Mouse (Mus musculus): ENCODE results near the gene Zswim8. TPM values are rescaled to one million over a fixed set of nuclear protein-coding genes. Genes with fewer than 3 reads are reported as not detected.

Zswim8 gene
- polyA plus RNA-seq, 1 experiment: 177 TPM

GRCm38 (mm10) chr14:20738511-20738910 is 31.2 kb downstream of the Zswim8 start:
- no peak overlapping the region for H3K27ac ChIP-seq (ENCODE audit: insufficient read depth, low read length)
- no peak for DNase-seq (ENCODE audit: low read depth in 1 of 2, low spot score in 2 of 2)
- peaks cover 10% of the 10 kb centered on the region for H3K36me3 ChIP-seq (ENCODE audit: control insufficient read depth, insufficient read depth, low read length)
- WGBS: 92% methylated on average over 8 of the region's 8 CpGs
- H3K27me3 ChIP-seq (ENCODE audit: control insufficient read depth, insufficient read depth, low read length): no peaks in the 10 kb centered on the region
- no peaks in the 10 kb centered on the region for H3K4me1 ChIP-seq (ENCODE audit: control insufficient read depth, insufficient read depth, insufficient read length)
- TF ChIP-seq POLR2A (IDR thresholded peaks at IDR 0.05; ENCODE audit: low read depth, low read length) (no peak), CTCF (IDR thresholded peaks at IDR 0.05; ENCODE audit: extremely low read depth, insufficient read depth, insufficient read length, insufficient replicate concordance) (no peak)
- no peak overlapping the region for H3K4me3 ChIP-seq (ENCODE audit: extremely low read depth, insufficient read depth, insufficient read length)

DNA sequence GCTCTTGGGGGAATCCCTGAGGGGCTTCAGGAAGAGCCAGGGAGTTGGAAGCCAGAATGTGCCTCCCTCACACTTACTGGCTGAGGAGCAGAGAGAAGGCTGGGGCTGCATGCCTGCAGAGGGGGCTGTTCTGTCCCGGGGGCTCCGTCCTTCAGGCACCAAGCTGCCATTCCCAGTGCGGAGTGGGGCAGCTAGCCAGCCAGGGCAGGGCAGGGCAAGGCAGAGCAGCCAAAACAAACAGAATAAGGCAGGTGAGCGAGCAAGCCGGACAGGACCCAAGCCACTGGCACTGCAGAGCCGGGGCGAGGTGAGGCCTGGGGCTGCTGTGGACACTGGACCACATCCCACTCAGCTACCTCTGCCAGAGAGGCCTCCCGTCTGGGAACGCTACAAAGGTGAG is 33.9 kb downstream of the Zswim8 start:
- TF ChIP-seq POLR2A (IDR thresholded peaks at IDR 0.05; ENCODE audit: low read depth, low read length) (no peak), CTCF (IDR thresholded peaks at IDR 0.05; ENCODE audit: extremely low read depth, insufficient read depth, insufficient read length, insufficient replicate concordance) (no peak)
- H3K27me3 ChIP-seq (ENCODE audit: control insufficient read depth, insufficient read depth, low read length): no peaks in the 10 kb centered on the region
- no peaks in the 10 kb centered on the region for H3K4me1 ChIP-seq (ENCODE audit: control insufficient read depth, insufficient read depth, insufficient read length)
- peaks cover 13% of the 10 kb centered on the region for H3K36me3 ChIP-seq (ENCODE audit: control insufficient read depth, insufficient read depth, low read length)
- H3K4me3 ChIP-seq (ENCODE audit: extremely low read depth, insufficient read depth, insufficient read length): no peak overlapping the region
- no peak overlapping the region for H3K27ac ChIP-seq (ENCODE audit: insufficient read depth, low read length)
- 91% methylated on average over 9 of the region's 9 CpGs for WGBS
- no peak for DNase-seq (ENCODE audit: low read depth in 1 of 2, low spot score in 2 of 2)

DNA sequence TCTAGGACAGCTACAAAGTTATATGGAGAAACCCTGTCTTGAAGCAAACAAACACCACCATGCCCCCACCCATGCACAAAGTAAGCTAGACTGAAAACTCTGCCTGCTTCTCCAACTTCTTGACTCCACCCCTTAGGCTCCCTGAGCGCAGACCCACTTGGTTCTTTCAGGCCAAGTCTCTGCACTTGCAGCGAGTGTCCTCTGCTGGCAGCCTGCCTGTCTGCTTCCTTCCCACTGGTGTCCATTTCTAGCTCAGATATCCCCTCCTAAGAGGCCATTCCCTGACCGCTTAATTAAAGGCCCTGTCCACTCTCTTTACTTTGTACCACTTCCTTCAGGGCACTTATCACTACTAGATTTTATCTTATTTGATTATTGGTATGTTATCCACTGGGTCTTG is 36.3 kb downstream of the Zswim8 start:
- Histone ChIP-seq H3K4me1 (ENCODE audit: control insufficient read depth, insufficient read depth, insufficient read length) (no peaks in the 10 kb centered on the region), H3K27ac (ENCODE audit: insufficient read depth, low read length) (no peak overlapping the region), H3K27me3 (ENCODE audit: control insufficient read depth, insufficient read depth, low read length) (no peaks in the 10 kb centered on the region), H3K36me3 (ENCODE audit: control insufficient read depth, insufficient read depth, low read length) (peaks cover 13% of the 10 kb centered on the region), H3K4me3 (ENCODE audit: extremely low read depth, insufficient read depth, insufficient read length) (no peak overlapping the region)
- no peak for TF ChIP-seq CTCF (IDR thresholded peaks at IDR 0.05; ENCODE audit: extremely low read depth, insufficient read depth, insufficient read length, insufficient replicate concordance)
- TF ChIP-seq POLR2A (IDR thresholded peaks at IDR 0.05; ENCODE audit: low read depth, low read length): no peak
- WGBS: 90% methylated on average over 3 of the region's 3 CpGs
- DNase-seq (ENCODE audit: low read depth in 1 of 2, low spot score in 2 of 2): no peak

DNA sequence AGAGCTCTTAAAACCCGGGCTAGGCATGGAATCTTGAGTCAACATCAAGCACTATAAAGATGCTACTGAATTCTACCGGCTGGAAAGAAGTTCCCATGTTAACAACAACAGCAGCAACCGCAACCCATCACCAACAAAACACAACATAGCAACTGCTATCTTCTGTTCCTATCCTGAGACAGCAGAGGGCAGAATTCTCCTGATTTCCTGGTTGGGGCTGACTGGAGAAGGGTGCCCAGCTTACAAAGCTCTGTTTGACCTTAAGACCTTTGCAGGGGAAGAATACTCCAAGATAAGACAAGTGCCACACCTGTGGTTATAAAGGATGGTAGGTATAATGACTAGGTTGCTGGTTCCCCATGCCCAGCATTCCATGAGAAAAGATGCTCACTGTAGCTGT is 39.6 kb downstream of the Zswim8 start:
- no peaks in the 10 kb centered on the region for H3K27me3 ChIP-seq (ENCODE audit: control insufficient read depth, insufficient read depth, low read length)
- no peak overlapping the region for H3K27ac ChIP-seq (ENCODE audit: insufficient read depth, low read length)
- WGBS: 80% methylated on average over 3 of the region's 3 CpGs
- peaks cover 6% of the 10 kb centered on the region; the same call in 1 of the 2 replicates for H3K36me3 ChIP-seq (ENCODE audit: control insufficient read depth, insufficient read depth, low read length)
- no peaks in the 10 kb centered on the region for H3K4me1 ChIP-seq (ENCODE audit: control insufficient read depth, insufficient read depth, insufficient read length)
- no peak overlapping the region for H3K4me3 ChIP-seq (ENCODE audit: extremely low read depth, insufficient read depth, insufficient read length)
- no peak for DNase-seq (ENCODE audit: low read depth in 1 of 2, low spot score in 2 of 2)
- TF ChIP-seq CTCF (IDR thresholded peaks at IDR 0.05; ENCODE audit: extremely low read depth, insufficient read depth, insufficient read length, insufficient replicate concordance): no peak
- no peak for TF ChIP-seq POLR2A (IDR thresholded peaks at IDR 0.05; ENCODE audit: low read depth, low read length)

DNA sequence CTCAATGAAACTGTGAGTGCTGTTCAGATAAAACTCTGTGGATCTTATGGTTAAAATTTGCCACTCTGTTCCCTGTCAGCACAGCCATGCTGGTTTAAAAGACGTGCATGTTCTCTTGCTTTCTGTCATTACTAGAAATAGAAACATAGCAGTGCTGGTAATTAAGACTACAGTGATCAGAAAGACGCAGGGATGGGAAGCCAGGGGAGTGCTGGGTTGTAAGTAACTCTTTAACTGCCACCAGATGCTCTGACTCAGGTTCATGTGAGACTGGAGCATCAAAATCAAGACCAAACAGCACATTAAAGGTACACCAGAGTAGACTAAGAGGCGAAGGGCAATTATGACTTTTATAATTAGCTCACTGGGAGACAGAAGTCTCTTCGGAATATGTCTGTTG is 41.0 kb downstream of the Zswim8 start:
- TF ChIP-seq POLR2A (IDR thresholded peaks at IDR 0.05; ENCODE audit: low read depth, low read length) (no peak), CTCF (IDR thresholded peaks at IDR 0.05; ENCODE audit: extremely low read depth, insufficient read depth, insufficient read length, insufficient replicate concordance) (no peak)
- 91% methylated on average over 4 of the region's 4 CpGs for WGBS
- H3K4me1 ChIP-seq (ENCODE audit: control insufficient read depth, insufficient read depth, insufficient read length): no peaks in the 10 kb centered on the region
- DNase-seq (ENCODE audit: low read depth in 1 of 2, low spot score in 2 of 2): no peak
- no peaks in the 10 kb centered on the region for H3K27me3 ChIP-seq (ENCODE audit: control insufficient read depth, insufficient read depth, low read length)
- H3K27ac ChIP-seq (ENCODE audit: insufficient read depth, low read length): no peak overlapping the region
- no peak overlapping the region for H3K4me3 ChIP-seq (ENCODE audit: extremely low read depth, insufficient read depth, insufficient read length)
- H3K36me3 ChIP-seq (ENCODE audit: control insufficient read depth, insufficient read depth, low read length): peaks cover 2% of the 10 kb centered on the region; the same call in 1 of the 2 replicates

DNA sequence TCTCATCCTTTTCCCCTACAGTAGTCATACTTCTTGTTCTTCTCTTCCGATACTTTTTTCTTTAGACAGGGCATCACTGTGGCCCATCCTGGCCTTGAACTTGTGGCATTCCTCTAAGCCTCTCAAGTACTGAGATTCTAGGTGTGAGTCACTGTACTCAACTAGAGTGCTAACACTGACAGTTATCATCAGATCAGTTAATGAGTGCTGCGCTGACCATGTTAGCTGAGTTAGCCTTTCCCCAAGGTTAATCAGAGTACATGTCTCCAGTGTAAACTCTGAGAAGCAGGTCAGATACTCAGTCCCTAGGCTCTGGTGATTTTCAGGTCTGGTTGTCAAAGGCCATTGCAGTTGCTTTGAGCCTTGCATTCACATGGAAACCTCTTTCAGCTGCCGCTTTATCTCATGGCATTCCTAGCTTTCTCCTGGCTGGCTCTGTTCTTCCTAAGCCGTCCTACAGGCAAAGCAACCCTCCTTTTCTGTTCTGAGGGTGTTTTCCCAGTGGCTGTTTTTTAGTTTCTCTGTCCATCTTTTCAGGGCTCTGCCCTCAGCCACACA is 42.2 kb downstream of the Zswim8 start:
- 94% methylated on average over 4 of the region's 4 CpGs for WGBS
- TF ChIP-seq CTCF (IDR thresholded peaks at IDR 0.05; ENCODE audit: extremely low read depth, insufficient read depth, insufficient read length, insufficient replicate concordance): no peak
- no peak for TF ChIP-seq POLR2A (IDR thresholded peaks at IDR 0.05; ENCODE audit: low read depth, low read length)
- no peak for DNase-seq (ENCODE audit: low read depth in 1 of 2, low spot score in 2 of 2)
- no peak overlapping the region for H3K27ac ChIP-seq (ENCODE audit: insufficient read depth, low read length)
- H3K27me3 ChIP-seq (ENCODE audit: control insufficient read depth, insufficient read depth, low read length): no peaks in the 10 kb centered on the region
- H3K4me1 ChIP-seq (ENCODE audit: control insufficient read depth, insufficient read depth, insufficient read length): no peaks in the 10 kb centered on the region
- H3K4me3 ChIP-seq (ENCODE audit: extremely low read depth, insufficient read depth, insufficient read length): no peak overlapping the region
- no peaks in the 10 kb centered on the region for H3K36me3 ChIP-seq (ENCODE audit: control insufficient read depth, insufficient read depth, low read length)

GRCm38 (mm10) chr14:20750503-20750902 is 43.2 kb downstream of the Zswim8 start:
- TF ChIP-seq CTCF (IDR thresholded peaks at IDR 0.05; ENCODE audit: extremely low read depth, insufficient read depth, insufficient read length, insufficient replicate concordance) (no peak), POLR2A (IDR thresholded peaks at IDR 0.05; ENCODE audit: low read depth, low read length) (no peak)
- Histone ChIP-seq H3K27ac (ENCODE audit: insufficient read depth, low read length) (no peak overlapping the region), H3K4me1 (ENCODE audit: control insufficient read depth, insufficient read depth, insufficient read length) (no peaks in the 10 kb centered on the region), H3K36me3 (ENCODE audit: control insufficient read depth, insufficient read depth, low read length) (0 out of 2 replicates have a peak, but pooled peaks cover 2% of the 10 kb centered on the region), H3K27me3 (ENCODE audit: control insufficient read depth, insufficient read depth, low read length) (no peaks in the 10 kb centered on the region), H3K4me3 (ENCODE audit: extremely low read depth, insufficient read depth, insufficient read length) (no peak overlapping the region)
- 95% methylated on average over 5 of the region's 5 CpGs for WGBS
- no peak for DNase-seq (ENCODE audit: low read depth in 1 of 2, low spot score in 2 of 2)

All from spleen, adult 2 months (tissue).